Mouse (Mus musculus): ENCODE results near the gene Agrp.

Gene Agrp

DNA sequence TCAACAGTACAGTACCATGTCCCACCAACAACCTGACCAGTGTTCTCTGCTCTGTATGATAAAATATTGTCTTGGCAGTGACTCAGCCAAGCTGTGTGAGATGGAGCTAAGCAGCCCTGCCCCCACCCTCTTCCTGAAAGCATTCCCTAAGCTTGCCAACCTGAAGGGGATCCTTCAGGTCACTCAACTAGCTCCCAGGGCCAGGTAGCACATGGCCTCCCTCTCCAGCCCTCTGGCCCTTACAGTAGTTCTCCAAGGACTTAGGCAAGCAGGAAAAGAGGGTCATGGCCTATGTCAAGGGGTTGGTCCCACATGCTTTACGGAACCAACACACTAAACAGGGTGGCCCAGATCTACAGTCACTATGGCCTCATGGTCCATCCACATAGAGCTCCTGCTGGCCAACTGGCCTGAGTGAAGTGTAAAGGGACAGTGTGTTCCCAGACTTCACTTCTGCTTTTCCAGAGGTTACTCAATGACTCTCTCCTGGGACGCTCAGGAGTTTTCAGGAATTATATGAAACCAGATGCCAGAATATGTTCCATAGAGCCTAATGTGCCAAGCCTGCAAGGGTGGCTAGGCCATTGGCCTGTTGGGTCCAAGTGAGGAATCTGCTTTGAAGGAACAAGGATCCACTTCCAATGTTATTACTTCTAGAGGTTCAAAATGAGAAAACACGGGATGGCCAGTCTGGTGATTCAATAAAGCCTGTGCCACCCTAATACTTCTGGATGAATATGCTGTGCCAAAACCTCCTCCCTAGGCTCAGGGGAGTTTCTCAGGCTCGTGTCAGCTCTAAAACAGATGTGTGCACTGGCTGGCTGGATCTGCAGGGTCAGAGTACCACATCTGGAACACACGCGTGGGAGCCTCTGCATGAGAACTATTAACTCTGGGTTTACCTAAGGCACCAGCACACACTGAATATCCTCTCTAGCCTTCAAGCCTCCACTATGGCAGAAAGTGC, 90.5 kb downstream of the Agrp start:
- peak; percentile 80 to 87 for DNase-seq

- no peak for DNase-seq
Measured at GRCm38 (mm10) chr8:105545249-105545648, 91.9 kb downstream of the Agrp start.

DNA sequence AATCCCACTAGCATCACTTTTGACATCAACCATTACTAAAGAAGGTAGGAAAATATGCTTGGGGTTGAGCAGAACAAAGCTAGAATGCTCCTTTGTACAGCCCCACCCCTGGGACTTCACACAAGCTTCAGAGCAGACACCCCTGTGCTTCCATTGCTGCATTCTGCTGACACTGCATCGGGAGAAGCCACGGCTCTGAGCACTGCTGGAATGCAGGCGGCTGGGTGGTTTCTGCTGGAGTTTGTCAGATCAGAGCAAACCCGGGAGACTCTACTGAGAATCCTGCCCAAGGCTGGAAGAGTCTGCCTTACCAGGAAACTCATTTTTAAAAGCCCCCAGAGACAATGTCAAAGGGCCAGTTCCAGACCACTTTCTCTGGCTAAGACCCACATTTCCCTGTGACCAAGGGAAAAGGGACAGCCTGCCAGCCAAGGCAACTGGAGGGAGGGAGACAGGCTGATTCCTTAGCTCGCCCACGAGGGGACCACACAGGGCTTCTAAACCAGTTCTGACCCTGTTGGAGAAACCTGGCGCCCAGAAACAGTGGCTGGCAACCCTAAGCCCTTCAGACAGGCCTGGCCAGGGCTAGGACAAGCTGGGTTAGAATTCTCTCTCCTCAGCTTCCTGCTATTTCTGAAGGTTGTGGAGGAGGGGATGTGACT, 92.5 kb downstream of the Agrp start:
- DNase-seq, result no peak

DNA sequence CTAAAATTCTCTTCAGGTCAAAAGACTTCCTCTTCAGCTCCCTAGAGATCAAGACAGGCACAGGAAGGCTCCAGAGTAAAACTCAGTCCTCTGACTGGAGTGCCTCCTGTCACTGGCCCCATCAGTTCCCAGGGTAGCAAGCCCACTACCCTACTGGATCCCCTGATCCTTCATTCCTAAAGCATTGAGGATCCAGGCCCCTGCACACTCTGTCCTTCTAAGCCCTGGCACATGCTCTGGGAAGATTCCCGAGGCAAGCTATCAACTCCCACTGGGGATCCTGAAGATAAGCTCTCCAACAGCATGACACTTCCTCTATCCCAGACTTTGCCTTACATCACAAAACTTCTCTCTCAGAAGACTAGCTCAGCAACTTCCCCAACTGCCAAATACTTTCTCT, 93.5 kb downstream of the Agrp start:
- DNase-seq, result no peak

GRCm38 (mm10) chr8:105542808-105543207, 94.4 kb downstream of the Agrp start:
- no peak for DNase-seq

DNA sequence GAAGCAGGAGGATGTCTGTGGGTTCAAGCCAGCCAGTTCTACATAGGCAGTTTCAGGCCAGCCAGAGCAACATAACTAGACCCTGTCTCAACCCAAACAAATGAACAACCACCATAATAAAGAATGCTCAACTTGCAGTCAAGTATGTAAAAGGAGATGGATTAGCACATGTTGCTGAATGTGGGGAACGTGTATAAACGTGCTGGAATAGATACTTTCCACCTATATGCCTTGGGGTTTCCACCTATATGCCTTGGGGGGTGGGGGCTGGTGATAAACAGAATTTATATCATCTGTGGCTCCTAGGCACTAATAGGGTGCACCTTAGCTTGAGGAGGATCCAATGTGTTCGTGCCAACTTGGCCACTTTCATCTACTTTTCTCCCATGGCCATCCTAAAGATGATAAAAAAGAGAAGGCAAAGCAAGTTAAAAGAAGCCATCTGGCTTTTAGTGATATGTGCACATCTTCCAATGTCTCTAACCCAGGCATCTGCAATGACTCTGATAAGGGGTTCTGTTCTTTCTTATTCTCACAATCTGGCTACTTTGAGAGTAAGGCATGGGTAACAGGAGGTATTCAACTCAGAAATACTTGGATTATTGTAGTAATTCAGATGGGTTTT, 95.0 kb downstream of the Agrp start:
- no peak for DNase-seq

GRCm38 (mm10) chr8:105538940-105539339, 98.3 kb downstream of the Agrp start:
- peak in 1 of 2 experiments; percentile 53 for DNase-seq

GRCm38 (mm10) chr8:105537011-105537677, 100.0 kb downstream of the Agrp start:
- DNase-seq, result peak; percentile 43 to 65

- no peak for DNase-seq
Measured at GRCm38 (mm10) chr8:105536546-105536945, 100.6 kb downstream of the Agrp start.

DNA sequence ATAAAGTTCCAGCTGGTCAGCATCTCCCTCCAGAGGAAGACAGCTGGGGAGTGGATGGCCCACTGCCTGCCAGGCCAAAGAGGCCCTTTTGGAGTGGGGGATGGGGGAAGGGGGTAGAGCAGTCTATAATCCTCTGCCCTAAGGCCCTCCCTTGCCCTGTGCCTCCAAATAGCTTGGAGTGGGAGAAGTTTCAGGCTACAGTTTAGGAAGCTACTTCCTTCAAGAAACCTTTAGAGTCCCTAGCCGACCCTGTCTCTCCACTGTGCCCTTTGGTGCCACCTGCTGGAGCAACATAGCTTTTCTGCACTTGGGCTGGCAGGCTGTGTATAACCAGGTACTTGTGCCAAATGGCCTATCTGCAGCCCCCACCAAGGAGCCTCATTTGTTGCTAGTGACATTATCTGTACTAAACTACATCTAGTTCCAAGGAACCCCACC, 103.3 kb downstream of the Agrp start:
- DNase-seq, result peak; percentile 78 to 85

- peak; percentile 46 to 63 for DNase-seq
Measured at GRCm38 (mm10) chr8:105533439-105533838, 103.8 kb downstream of the Agrp start.

GRCm38 (mm10) chr8:105531774-105532173, 105.4 kb downstream of the Agrp start:
- DNase-seq, result peak; percentile 64 to 82

GRCm38 (mm10) chr8:105529271-105529670, 107.9 kb downstream of the Agrp start:
- no peak for DNase-seq

- DNase-seq, result no peak
Measured at GRCm38 (mm10) chr8:105528206-105528605, 109.0 kb downstream of the Agrp start.

- DNase-seq, result no peak
Measured at GRCm38 (mm10) chr8:105527110-105527509, 110.1 kb downstream of the Agrp start.

GRCm38 (mm10) chr8:105522890-105523289, 114.3 kb downstream of the Agrp start:
- no peak for DNase-seq

- peak; percentile 48 to 65 for DNase-seq
Measured at GRCm38 (mm10) chr8:105521995-105522769, 115.0 kb downstream of the Agrp start.

DNA sequence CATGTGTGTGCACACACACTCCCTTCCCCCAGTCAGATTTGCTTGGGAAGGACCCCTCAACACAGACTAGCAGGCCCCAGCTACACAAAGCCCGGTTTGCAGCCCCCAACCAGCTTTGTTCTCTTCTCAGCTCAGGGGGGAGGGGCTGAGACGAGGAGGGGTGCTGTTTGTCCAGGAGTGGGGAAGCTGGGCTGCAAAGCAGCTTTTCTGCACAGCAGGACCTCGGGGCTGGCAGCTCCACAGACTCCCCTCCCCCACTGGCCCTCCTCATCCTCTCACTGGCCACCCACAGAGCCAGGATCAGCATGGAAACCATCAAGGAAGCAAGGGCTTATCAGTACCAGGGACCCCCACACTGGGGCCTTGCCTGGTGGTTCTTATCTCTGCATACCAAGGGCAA, 116.1 kb downstream of the Agrp start:
- no peak for DNase-seq

DNA sequence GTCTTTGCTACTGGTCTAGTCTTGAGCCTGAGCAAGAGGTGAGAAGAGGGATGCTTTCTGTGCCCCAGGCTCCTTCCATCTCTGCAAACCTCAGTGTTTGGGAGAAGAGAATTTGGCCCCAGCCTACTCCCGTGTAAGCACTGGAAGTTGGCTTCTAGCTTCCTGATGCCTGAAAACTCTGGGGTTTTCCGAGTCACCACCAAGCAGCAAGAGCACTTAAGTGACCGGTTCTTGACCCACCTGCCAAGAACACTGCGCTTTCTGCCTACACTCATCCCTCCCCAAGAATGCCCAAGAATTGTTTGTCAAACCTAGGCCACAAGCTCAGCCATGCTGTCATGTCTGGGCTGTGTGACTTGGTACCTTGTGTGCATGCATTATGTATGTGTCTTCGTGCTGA, 116.7 kb downstream of the Agrp start:
- no peak for DNase-seq

DNA sequence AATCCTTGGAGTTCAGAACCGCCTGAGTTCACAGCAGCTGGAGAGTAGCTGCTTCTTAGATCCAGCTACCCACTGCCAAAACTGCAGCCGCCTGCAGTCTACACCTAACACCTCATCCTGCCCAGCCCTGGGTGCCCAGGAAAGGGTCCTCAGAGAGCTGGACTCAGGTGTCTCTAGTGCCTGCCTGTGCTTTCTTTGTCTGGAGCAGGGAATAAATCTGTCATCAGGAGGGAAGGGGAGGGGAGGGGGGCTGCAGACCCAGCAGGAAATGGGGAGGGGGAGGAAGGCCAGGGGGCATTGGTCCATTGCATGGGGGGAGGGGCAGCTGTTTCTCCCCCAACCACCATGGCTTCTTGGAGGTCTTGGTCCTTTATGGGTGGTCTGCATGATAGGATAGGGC, 117.6 kb downstream of the Agrp start:
- no peak for DNase-seq

GRCm38 (mm10) chr8:105518436-105519313, 118.5 kb downstream of the Agrp start, which contains the start of gene Hsd11b2:
Gene Hsd11b2 (plus strand): TSS chr8:105518755.
- peak; percentile 77 to 81 for DNase-seq
